Mouse (Mus musculus): ENCODE measurements at regions not wholly inside any gene's neighbourhood (a gene's known extent, or its start where the extent isn't known, plus 50 kb on each side); places are given as distances from the start of the nearest gene placed in this dataset.
"Not testable (repeated sequence)": the region's sequence is repeated elsewhere in the genome, so short reads cannot be mapped to it uniquely, and the experiment has no call there.

GRCm38 (mm10) chr3:153144217-153144616 is 162.2 kb upstream of the St6galnac5 start:
- Histone ChIP-seq H3K36me3 (no peaks in the 10 kb centered on the region), H3K4me2 (no peak overlapping the region), H3K4me1 (peaks cover 10% of the 10 kb centered on the region), H3K27ac (no peak overlapping the region; the same call in 1 of the 2 replicates), H3K9me3 (no peaks in the 10 kb centered on the region), H3K4me3 (no peak overlapping the region), H3K9ac (no peak overlapping the region), H3K27me3 (no peaks in the 10 kb centered on the region)
- WGBS = 36% methylated on average over 10 of the region's 10 CpGs
- no peak for ATAC-seq (ENCODE audit: insufficient number of reproducible peaks, insufficient read depth, low FRiP score, low TSS enrichment, low read depth)

- 91% methylated on average over 5 of the region's 5 CpGs for WGBS
- no peak for ATAC-seq (ENCODE audit: insufficient number of reproducible peaks, insufficient read depth, low FRiP score, low TSS enrichment, low read depth)
- Histone ChIP-seq H3K9ac (no peak overlapping the region), H3K4me1 (peaks cover 10% of the 10 kb centered on the region), H3K4me3 (no peak overlapping the region), H3K4me2 (no peak overlapping the region), H3K27ac (no peak overlapping the region), H3K27me3 (no peaks in the 10 kb centered on the region), H3K36me3 (no peaks in the 10 kb centered on the region), H3K9me3 (no peaks in the 10 kb centered on the region)
Observed at GRCm38 (mm10) chr3:153140985-153141384, 158.9 kb upstream of the St6galnac5 start.

GRCm38 (mm10) chr3:153125335-153125734 is 143.3 kb upstream of the St6galnac5 start:
- Histone ChIP-seq H3K36me3 (no peaks in the 10 kb centered on the region), H3K27me3 (no peaks in the 10 kb centered on the region), H3K27ac (no peak overlapping the region), H3K9ac (no peak overlapping the region), H3K4me3 (no peak overlapping the region), H3K9me3 (no peaks in the 10 kb centered on the region), H3K4me2 (no peak overlapping the region), H3K4me1 (peaks cover 4% of the 10 kb centered on the region; the same call in 1 of the 2 replicates)
- 82% methylated on average over 5 of the region's 5 CpGs for WGBS
- ATAC-seq (ENCODE audit: insufficient number of reproducible peaks, insufficient read depth, low FRiP score, low TSS enrichment, low read depth) = no peak

- Histone ChIP-seq H3K27ac (no peak overlapping the region), H3K36me3 (no peaks in the 10 kb centered on the region), H3K4me3 (no peak overlapping the region), H3K4me2 (peak overlapping the region; percentile 22; the same call in 1 of the 2 replicates), H3K9ac (no peak overlapping the region), H3K27me3 (no peaks in the 10 kb centered on the region), H3K9me3 (no peaks in the 10 kb centered on the region), H3K4me1 (peaks cover 4% of the 10 kb centered on the region; the same call in 1 of the 2 replicates)
- 57% methylated on average over 10 of the region's 10 CpGs for WGBS
- no peak for ATAC-seq (ENCODE audit: insufficient number of reproducible peaks, insufficient read depth, low FRiP score, low TSS enrichment, low read depth)
Observed at GRCm38 (mm10) chr3:153121934-153122333, 139.9 kb upstream of the St6galnac5 start.

GRCm38 (mm10) chr3:153119142-153119541 is 137.1 kb upstream of the St6galnac5 start:
- no peaks in the 10 kb centered on the region for H3K36me3 ChIP-seq

GRCm38 (mm10) chr3:153118643-153119042 is 136.6 kb upstream of the St6galnac5 start:
- no peaks in the 10 kb centered on the region for H3K27me3 ChIP-seq

More at GRCm38 (mm10) chr3:153119142-153119541, 137.1 kb upstream of the St6galnac5 start:
- H3K4me2 ChIP-seq = no peak overlapping the region
- H3K4me3 ChIP-seq = no peak overlapping the region
- no peaks in the 10 kb centered on the region for H3K27me3 ChIP-seq
- no peak for ATAC-seq (ENCODE audit: insufficient number of reproducible peaks, insufficient read depth, low FRiP score, low TSS enrichment, low read depth)
- H3K9me3 ChIP-seq = no peaks in the 10 kb centered on the region
- H3K9ac ChIP-seq = no peak overlapping the region
- 88% methylated on average over 5 of the region's 5 CpGs for WGBS
- H3K4me1 ChIP-seq = peaks cover 4% of the 10 kb centered on the region; the same call in 1 of the 2 replicates
- H3K27ac ChIP-seq = no peak overlapping the region

GRCm38 (mm10) chr3:153105591-153105990 is 123.5 kb upstream of the St6galnac5 start:
- Histone ChIP-seq H3K4me2 (no peak overlapping the region), H3K9ac (no peak overlapping the region), H3K27ac (no peak overlapping the region), H3K27me3 (no peaks in the 10 kb centered on the region), H3K4me3 (no peak overlapping the region), H3K9me3 (0 out of 2 replicates have a peak, but pooled peaks cover 3% of the 10 kb centered on the region), H3K36me3 (no peaks in the 10 kb centered on the region), H3K4me1 (no peaks in the 10 kb centered on the region)
- WGBS = 87% methylated on average over 5 of the region's 5 CpGs
- no peak for ATAC-seq (ENCODE audit: insufficient number of reproducible peaks, insufficient read depth, low FRiP score, low TSS enrichment, low read depth)

More at GRCm38 (mm10) chr3:153118643-153119042, 136.6 kb upstream of the St6galnac5 start:
- no peak overlapping the region for H3K4me3 ChIP-seq
- no peak for ATAC-seq (ENCODE audit: insufficient number of reproducible peaks, insufficient read depth, low FRiP score, low TSS enrichment, low read depth)
- H3K36me3 ChIP-seq = no peaks in the 10 kb centered on the region
- 88% methylated on average over 1 of the region's 1 CpGs for WGBS
- no peak overlapping the region for H3K4me2 ChIP-seq
- peaks cover 4% of the 10 kb centered on the region; the same call in 1 of the 2 replicates for H3K4me1 ChIP-seq
- no peak overlapping the region for H3K9ac ChIP-seq
- no peak overlapping the region for H3K27ac ChIP-seq
- no peaks in the 10 kb centered on the region for H3K9me3 ChIP-seq

- not testable (repeated sequence) for H3K9me3 ChIP-seq; H3K4me2 ChIP-seq; H3K4me3 ChIP-seq; H3K9ac ChIP-seq; H3K4me1 ChIP-seq; H3K27me3 ChIP-seq; ATAC-seq (ENCODE audit: insufficient number of reproducible peaks, insufficient read depth, low FRiP score, low TSS enrichment, low read depth); H3K27ac ChIP-seq; H3K36me3 ChIP-seq
- 91% methylated on average over 4 of the region's 4 CpGs for WGBS
Observed at GRCm38 (mm10) chr3:153090572-153090971, 108.5 kb upstream of the St6galnac5 start.

GRCm38 (mm10) chr3:153085096-153085788 is 103.2 kb upstream of the St6galnac5 start:
- ATAC-seq (ENCODE audit: insufficient number of reproducible peaks, insufficient read depth, low FRiP score, low TSS enrichment, low read depth) = 0 out of 2 replicates have a peak, but pooled peaks have one; percentile 59
- Histone ChIP-seq H3K27ac (peak overlapping the region; percentile 53; the same call in 1 of the 2 replicates), H3K9ac (no peak overlapping the region), H3K9me3 (no peaks in the 10 kb centered on the region), H3K4me1 (peaks cover 25% of the 10 kb centered on the region), H3K4me3 (no peak overlapping the region), H3K27me3 (peaks cover 10% of the 10 kb centered on the region; the same call in 1 of the 2 replicates), H3K4me2 (peak overlapping the region; percentile 54), H3K36me3 (no peaks in the 10 kb centered on the region)
- 27% methylated on average over 17 of the region's 17 CpGs for WGBS

- Histone ChIP-seq H3K36me3 (no peaks in the 10 kb centered on the region), H3K9ac (no peak overlapping the region), H3K4me1 (peaks cover 25% of the 10 kb centered on the region), H3K9me3 (no peaks in the 10 kb centered on the region), H3K4me3 (no peak overlapping the region), H3K27ac (peak overlapping the region; percentile 53; the same call in 1 of the 2 replicates), H3K4me2 (peak overlapping the region; percentile 54), H3K27me3 (peaks cover 10% of the 10 kb centered on the region; the same call in 1 of the 2 replicates)
- no peak for ATAC-seq (ENCODE audit: insufficient number of reproducible peaks, insufficient read depth, low FRiP score, low TSS enrichment, low read depth)
- 39% methylated on average over 23 of the region's 23 CpGs for whole genome bisulfite sequencing
Observed at GRCm38 (mm10) chr3:153084226-153085095, 102.4 kb upstream of the St6galnac5 start.

GRCm38 (mm10) chr3:153080371-153080770 is 98.3 kb upstream of the St6galnac5 start:
- Histone ChIP-seq H3K27ac (no peak overlapping the region), H3K9ac (no peak overlapping the region), H3K9me3 (no peaks in the 10 kb centered on the region), H3K27me3 (peaks cover 10% of the 10 kb centered on the region; the same call in 1 of the 2 replicates), H3K4me3 (no peak overlapping the region), H3K4me2 (no peak overlapping the region), H3K36me3 (no peaks in the 10 kb centered on the region), H3K4me1 (peaks cover 18% of the 10 kb centered on the region)
- ATAC-seq (ENCODE audit: insufficient number of reproducible peaks, insufficient read depth, low FRiP score, low TSS enrichment, low read depth) = no peak
- 72% methylated on average over 3 of the region's 3 CpGs for WGBS

All from embryonic facial prominence, embryonic 13.5 days (tissue).